Mouse (Mus musculus) erythroblast, embryonic 14.5 days (primary cell): ENCODE data around the gene Map3k1.

Experiments used
- GATA1 ChIP-seq: IDR thresholded peaks from 2 replicates; pipeline ENCODE4 v1.6.1; 2012; ENCODE audit warnings: low read length, inconsistent platforms, mixed read lengths
- TAL1 ChIP-seq: IDR thresholded peaks from 3 replicates; pipeline ENCODE4 v1.6.1; 2012; ENCODE audit warnings: low read length, inconsistent platforms, mixed read lengths

- TF ChIP-seq TAL1 = no peak
- TF ChIP-seq GATA1 = no peak
These were observed 1.0 kb downstream of the Map3k1 start for GRCm38 (mm10) chr13:111807596-111808386.
